Mouse (Mus musculus): Measurements from ENCODE around the gene Tln1. TPM values are rescaled to one million over a fixed set of nuclear protein-coding genes. Genes with fewer than 3 reads are reported as not detected.
"Not testable (repeated sequence)": the region's sequence is repeated elsewhere in the genome, so short reads cannot be mapped to it uniquely, and the experiment has no call there.

Tln1 gene
- total RNA-seq, 2 experiments from 2014 or later = 147 to 167 TPM

DNA sequence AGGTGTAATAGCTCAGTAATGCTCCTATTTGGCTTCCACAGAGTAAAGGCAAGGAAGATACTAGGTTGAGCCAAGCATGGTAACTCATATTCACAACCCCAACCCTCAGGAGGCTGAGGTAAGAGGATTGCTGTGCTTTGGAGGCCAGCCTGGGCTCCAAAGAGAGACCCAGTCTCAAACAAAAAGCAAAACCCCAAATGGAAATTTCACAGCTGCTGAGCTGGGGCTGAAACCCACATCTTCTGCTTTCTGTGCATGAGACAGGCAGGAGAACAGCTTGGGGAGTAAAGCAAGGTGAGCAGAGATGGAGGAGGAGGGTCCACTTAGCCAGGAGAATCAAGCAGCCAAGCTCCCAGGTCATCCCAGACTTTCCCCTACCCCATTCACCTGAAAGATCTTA lies 8.6 kb downstream of the Tln1 start:
- intact Hi-C loops (cut with DNase I) = loop anchor here (2.0 kb wide), 1 partner anchor 17 kb away; no protein-coding TSS in a partner anchor
- no peak for DNase-seq

DNA sequence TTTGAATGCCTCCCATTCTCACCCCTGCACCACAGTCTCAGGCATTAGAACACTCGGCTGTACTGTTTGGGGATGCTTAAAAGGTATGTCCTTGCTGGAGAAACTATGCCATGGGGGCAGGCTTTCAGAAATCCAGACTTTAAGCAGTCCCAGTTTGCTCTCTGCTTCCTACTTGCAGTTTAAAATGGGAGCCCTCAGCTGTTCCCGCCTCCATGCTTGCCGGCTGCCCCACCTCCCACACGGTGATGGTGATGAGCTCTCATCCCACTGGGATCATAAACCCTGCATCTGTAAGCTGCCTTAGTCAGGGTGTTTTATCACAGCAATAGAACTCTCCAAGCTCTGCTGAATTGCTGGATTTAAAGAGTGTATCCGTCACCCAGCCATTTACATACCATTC lies 10.1 kb downstream of the Tln1 start:
- intact Hi-C loops (cut with DNase I) = loop anchor here (2.0 kb wide), 1 partner anchor 16 kb away; no protein-coding TSS in a partner anchor
- no peak for DNase-seq

DNA sequence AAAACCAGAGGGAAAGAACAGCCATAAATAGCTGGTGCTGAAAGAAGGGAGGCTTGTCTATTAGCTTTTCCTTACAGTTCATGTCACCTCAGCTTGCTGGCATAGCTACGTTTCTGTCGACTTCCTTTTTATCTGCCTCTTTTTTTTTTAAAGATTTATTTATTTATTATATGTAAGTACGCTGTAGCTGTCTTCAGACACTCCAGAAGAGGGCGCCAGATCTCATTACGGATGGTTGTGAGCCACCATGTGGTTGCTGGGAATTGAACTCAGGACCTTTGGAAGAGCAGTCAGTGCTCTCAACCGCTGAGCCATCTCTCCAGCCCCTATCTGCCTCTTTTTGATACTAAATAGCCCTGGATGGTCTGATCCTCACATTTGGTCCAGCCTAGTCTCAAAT lies 10.6 kb downstream of the Tln1 start:
- DNase-seq = not testable (repeated sequence)
- intact Hi-C loops (cut with DNase I) = loop anchor here (2.0 kb wide), 1 partner anchor 15 kb away; no protein-coding TSS in a partner anchor

DNA sequence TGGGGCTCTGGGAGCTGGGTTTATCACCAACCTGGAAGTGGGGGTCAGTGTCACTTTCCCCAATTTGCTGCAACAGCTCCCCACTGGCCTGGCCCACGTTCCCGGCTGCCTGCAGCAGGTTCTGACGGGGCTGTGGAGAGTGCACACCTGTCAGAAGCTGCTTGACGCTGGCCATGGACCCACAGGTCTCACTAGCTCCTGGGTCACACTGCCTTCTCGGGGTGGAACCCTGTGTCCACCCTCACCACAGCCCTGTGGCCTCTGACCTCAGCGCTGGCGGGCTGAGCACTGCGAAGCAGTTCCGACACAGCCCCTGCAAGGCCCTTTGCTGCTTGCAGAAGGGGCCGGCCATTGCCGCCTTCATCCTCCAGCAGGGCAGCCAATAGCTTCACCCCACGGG lies 13.4 kb downstream of the Tln1 start:
- intact Hi-C loops (cut with DNase I) = no loop called here
- no peak for DNase-seq

DNA sequence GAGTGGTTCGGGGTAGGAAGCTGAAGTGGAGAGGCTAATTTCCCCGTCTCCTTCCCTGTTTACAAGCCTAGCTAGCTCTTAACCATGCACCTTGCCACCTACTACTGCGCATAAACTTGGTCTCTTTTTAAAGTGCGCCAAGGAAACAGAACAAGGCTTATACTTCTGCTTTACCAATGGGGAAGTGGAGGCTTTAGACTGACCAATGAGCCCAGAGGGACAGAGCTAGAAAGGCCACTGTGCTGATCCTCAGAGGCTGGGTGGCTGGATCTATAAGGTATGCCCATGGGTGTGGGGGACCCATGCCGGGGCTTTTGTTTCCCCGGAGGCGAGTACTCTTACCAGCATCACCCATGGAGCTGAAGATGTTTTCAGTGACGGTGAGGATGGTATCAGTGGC lies 15.3 kb downstream of the Tln1 start:
- no peak for DNase-seq
- intact Hi-C loops (cut with DNase I) = no loop called here

DNA sequence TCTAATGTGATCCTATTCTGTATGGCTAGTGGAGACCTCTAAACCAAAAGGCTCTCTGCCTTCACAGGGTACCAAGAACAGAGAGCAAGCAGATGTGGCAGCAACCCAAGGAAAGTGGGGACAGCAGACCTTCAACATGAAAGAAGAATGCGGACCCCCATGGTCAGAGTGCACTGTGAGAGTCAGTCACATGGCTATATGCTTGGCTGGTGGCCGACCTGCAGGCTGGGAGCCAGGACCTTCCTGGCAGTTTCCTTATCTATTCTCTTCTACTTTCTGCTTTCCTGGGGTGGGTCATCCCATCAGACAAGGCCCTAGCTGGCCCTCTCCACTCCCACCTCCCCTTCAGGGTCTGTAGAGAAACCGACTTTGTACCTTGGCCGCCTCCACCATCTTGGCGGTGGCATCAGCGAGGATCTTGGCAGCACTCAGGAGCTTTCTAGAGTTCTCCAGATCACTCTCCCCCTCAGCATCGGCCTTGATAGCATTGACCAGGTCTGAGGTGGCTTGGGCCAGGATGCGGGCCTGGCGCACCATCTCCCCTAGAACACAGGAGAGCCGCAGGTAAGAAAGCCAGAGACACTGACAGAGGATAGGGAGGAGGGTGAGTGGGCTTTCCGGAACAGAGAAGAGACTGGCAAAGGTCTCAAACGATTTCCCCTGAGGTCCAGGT lies 16.0 kb downstream of the Tln1 start:
- DNase-seq = peak; percentile 34 to 39
- intact Hi-C loops (cut with DNase I) = no loop called here

DNA sequence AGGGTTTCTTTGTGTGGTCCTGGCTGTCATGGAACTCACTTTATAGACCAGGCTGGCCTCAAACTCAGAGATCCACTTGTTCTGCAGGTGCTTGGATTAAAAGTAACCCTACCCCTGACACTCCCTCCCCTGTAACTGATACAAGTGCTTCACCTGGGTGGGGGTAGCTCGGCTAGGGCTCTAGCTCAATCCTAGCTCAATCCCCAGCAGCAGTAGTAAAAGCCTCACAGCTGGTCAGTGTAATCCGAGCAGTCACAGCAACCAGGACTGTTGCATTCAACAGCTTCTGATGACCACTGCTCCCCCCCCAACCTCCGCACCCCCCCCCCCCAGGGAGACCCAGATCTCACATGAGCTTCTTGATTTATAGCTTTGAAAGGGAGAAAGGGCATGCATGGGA lies 20.4 kb downstream of the Tln1 start:
- DNase-seq = no peak
- intact Hi-C loops (cut with DNase I) = no loop called here

DNA sequence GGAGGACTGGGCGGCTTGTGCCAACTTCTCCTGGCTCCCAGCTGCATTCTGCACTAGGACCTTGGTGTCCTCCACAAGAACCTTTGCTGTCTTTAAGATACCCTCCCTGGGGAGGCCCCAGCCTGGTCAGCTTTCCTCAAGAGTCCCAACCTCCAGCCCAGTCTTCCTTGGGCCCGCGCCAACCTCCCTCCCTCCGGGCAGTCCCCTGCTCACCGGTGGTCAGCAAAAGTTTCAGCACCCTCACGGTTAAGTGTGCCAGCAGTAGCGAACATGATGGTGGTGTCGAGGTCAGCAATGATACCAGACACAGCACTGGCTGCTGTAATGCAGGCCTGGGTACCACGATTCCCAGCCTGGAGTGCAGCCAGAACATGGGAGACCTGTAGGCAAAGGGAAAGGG lies 26.5 kb downstream of the Tln1 start:
- intact Hi-C loops (cut with DNase I) = loop anchor here (2.0 kb wide), 1 partner anchor 17 kb away; no protein-coding TSS in a partner anchor
- DNase-seq = no peak

DNA sequence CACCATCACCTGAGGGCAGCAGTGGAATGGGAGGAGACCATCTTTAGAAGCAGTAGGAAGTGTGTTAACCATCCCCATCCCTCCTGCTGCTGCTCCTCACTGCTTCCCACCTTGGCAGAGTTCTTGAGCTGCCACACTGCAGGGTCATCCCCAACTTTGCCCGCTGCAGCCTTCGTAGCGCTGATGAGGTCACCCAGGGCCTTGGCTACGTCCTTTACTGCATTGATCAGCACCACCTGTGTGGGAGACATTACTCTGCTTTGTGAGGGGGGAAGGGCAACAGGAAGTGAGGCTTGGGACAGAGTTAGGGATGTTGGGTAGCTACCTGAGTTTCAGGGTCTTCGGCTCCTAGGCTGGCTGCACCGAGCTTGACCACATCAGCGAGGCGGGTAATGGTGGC lies 26.9 kb downstream of the Tln1 start:
- intact Hi-C loops (cut with DNase I) = loop anchor here (2.0 kb wide), 1 partner anchor 17 kb away; no protein-coding TSS in a partner anchor
- DNase-seq = no peak

DNA sequence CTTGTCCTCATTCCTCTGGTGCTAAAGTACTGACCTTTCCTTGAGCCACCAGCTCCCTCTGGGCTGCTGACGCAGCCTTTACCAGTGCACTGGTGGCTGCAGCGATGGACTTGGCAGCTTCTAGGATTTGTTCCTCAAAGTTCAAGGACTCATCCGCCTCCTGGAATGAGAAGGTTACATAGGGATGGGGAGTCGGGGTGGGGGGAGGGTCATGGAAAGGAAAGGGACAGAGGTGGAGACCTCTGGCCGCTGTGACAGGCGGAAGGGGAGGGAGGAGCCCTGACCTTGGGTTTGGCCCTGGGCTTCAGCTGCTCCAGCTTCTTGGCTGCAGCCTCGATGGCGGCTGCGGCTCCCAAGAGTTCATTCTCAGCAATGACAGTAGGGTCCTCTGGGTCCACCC lies 29.2 kb downstream of the Tln1 start:
- DNase-seq = no peak
- intact Hi-C loops (cut with DNase I) = loop anchor here (2.0 kb wide), 1 partner anchor 28 kb away; no protein-coding TSS in a partner anchor

DNA sequence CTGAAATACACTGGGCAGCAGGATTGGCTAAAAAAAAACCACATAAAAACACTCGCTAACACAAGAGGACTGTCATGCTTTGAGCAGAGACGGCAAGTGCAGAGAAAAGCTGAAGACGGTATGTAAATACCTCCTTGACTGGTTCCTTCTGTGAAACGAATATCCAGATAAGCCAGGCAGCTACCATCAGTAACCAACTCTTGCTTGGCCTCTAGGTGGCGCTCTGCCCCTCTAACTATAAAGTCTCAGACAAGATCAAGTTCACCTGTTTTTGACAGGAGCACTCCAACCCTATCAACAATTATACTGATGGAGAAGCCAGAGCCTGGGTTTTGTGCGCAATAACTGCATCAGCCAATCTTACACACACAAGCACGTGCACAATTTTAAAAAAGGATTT lies 31.9 kb downstream of the Tln1 start:
- DNase-seq = peak; percentile 73 to 83
- intact Hi-C loops (cut with DNase I) = no loop called here

DNA sequence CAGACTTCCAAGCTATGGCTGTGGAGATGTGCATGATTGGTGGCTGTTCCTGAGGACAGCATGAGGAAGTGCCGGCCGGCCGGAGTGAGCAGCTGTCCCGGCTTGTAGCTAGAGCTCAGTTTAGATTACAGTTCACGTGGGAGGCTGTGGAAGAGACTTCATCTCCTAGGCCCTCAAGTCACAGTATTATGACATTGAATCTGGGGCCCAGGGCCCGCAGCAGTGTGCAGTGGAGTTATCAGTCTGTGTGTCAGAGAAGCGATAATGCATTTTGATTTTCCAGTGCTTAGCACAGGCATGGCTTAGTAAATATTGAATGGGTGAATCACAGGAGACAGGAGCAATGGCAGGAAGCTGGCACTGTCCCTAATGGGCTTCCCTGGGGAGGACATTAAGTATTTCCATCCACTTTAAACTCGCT lies 32.4 kb downstream of the Tln1 start:
- intact Hi-C loops (cut with DNase I) = no loop called here
- DNase-seq = peak; percentile 38 to 42

DNA sequence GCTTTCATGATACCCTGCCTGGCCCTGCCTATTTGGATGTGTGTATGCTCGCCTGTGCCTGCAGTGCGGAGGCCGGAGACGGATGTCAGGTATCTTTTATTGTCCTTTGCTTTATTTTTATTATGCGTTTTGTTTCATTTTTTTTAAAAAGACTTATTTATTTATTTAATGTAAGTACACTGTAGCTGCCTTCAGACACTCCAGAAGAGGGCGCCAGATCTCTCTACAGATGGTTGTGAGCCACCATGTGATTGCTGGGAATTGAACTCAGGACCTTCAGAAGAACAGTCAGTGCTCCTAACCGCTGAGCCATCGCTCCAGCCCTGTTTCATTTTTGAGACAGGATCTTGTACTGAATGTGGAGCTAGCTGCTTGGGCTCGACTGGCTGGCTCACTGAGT lies 34.0 kb downstream of the Tln1 start:
- DNase-seq = peak in 1 of 2 experiments; percentile 35
- intact Hi-C loops (cut with DNase I) = no loop called here

DNA sequence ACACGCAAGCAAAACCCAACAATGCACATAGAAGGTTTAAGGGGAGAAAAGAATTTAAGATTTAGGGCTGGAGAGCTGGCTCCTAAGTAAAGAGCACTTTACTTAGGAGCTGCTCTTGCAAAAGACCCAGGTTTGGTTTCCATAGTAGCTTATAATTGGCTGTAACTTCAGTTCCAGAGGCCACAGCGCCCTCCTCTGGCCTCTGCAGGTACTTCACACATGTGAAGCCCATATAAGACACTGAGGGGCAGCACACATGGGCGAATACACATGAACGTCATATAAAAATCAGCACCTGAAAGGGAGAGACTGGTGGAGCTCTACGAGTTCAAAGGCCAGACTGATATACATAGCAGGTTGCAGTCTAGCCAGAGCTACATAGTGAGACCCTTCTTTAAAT lies 34.6 kb downstream of the Tln1 start:
- no peak for DNase-seq
- intact Hi-C loops (cut with DNase I) = no loop called here

DNA sequence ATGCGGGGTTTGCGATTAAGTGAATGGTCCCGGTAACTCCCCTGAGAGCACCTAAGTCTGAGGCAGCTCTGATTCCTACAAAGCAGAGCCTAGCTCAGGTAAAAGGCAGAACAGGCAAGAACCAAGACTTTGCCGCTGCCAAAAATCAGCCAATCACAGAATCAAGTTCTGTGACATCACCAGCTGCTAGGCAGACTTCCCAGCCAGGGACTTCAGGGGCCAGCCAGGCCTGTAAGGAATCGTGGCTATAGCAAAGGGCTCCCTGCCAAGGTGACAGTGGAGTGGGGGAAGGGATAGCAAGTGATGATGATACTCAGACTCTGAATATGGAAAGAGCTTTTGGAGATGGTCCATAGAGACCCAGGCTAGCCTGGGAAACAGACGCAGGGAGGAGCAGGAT lies 42.5 kb downstream of the Tln1 start:
- intact Hi-C loops (cut with DNase I) = no loop called here
- peak; percentile 94 to 97 for DNase-seq

DNA sequence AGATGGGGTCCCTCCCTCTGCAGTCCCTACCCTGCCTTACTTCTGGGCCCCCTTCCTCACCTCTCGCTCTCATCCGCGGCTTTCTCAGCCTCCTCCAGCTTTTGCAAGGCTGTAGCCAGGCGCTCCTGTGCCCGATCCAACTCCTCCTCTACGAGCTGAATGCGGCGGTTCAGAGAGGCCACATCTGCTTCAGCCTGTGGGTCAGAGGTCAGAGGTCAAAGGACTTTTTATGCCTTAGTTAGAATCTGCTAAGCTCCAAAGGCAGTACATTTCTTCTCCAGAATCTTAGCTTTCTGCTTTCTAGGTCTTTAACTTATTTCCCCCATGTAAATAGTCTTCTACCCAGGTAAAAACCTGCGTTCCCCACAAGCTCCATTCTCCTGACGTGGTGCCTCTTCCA lies 42.9 kb downstream of the Tln1 start:
- intact Hi-C loops (cut with DNase I) = no loop called here
- DNase-seq = no peak

DNA sequence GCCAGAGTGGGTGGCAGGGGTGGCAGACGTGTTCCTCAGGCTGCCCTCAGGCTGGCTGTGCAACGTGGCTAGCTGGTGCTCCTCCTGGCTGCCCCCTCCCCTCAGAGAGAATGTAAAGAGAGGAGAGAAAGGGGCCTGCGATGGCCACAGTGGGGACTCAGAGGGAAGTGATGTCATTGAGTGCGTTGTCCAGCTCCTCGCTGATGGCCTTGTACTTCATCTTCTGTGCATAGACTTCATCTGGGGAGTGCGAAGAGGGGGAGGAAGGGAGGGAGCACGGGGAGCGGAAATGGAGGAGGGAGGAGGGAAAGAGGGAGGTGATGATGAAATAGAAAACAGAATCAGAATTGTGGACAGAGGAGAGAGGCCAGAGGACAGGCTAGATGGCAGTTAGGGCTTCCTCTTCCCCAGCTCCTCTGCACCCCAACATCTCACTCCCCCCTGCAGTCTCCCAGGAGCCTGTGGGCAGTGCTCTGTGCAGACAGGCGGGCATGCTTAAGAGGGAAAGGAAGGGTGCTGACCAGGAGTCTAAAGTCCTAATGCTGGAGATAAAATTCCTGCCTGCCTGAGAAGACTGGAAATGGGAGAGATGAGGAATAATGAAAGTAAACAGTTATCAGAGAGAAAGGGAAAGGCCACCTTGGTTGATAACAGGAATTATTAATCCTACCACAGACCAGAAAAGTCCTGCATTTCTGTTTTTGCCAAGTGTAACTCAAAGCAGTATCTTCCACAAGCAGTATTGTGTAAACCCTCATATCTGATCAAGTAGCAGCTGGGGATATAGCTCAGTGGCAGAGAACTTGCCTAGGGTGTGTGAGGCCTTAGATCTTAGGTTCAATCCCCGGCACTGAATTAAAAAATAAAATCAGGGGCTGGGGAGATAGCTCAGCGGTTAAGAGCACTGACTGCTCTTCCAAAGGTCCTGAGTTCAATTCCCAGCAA lies 46.5 kb downstream of the Tln1 start:
- intact Hi-C loops (cut with DNase I) = no loop called here
- no peak for DNase-seq

DNA sequence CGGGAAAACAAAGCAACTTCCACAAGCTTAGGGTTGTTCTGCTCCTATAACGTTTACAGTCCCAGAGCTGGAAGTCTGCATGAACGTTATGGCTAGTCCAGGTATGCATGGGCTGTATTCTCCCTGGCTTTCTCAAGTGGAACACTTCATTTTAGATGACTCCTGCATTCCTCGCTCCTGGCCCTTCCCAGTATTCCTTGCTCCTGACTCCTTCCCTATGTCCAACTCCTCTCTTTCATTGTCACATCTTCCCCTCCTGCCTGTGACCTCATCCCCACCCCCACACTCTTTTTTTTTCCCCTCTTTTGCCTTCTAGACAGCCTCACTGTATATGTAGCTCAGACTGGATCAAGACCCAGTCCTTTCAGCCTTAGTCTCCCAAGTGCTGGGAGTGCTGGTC lies 48.7 kb downstream of the Tln1 start:
- intact Hi-C loops (cut with DNase I) = no loop called here
- DNase-seq = no peak

DNA sequence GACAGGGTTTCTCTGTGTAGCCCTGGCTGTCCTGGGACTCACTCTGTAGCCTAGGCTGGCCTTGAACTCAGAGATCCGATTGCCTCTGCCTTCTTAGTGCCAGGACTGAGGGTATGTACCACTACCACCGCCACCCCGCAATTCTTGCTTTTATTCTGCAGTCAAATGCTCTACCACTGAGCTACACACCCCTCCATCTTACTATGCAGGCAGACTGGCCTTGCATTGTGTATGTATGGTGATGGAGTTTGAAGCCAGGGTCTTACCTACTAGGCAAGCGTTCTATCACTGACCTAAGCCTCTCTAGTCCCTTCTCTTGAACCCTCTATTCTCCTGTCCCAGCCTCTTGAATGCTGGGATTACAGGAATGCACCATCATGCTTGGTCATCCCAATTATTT lies 49.2 kb downstream of the Tln1 start:
- intact Hi-C loops (cut with DNase I) = no loop called here
- no peak for DNase-seq

DNA sequence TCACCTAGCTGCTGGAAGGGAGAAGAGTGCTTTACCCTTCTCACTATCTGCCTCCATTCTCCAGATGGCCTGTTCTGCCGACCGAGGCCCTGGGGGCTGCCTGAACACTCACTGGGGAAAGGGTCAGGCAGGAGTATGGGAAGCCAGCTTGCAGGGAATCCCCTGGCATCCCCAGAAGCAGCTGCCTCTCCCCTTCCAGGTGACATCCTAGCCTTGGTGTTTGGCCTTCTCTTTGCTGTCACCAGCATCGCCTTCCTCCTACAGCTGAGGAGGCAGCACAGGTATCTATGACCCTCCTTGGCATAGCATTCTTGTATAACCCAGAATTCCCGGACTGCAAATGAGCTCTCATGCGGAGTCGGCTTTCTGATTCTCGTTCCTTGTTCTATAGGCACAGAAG lies 49.8 kb downstream of the Tln1 start:
- DNase-seq = no peak
- intact Hi-C loops (cut with DNase I) = no loop called here

DNA sequence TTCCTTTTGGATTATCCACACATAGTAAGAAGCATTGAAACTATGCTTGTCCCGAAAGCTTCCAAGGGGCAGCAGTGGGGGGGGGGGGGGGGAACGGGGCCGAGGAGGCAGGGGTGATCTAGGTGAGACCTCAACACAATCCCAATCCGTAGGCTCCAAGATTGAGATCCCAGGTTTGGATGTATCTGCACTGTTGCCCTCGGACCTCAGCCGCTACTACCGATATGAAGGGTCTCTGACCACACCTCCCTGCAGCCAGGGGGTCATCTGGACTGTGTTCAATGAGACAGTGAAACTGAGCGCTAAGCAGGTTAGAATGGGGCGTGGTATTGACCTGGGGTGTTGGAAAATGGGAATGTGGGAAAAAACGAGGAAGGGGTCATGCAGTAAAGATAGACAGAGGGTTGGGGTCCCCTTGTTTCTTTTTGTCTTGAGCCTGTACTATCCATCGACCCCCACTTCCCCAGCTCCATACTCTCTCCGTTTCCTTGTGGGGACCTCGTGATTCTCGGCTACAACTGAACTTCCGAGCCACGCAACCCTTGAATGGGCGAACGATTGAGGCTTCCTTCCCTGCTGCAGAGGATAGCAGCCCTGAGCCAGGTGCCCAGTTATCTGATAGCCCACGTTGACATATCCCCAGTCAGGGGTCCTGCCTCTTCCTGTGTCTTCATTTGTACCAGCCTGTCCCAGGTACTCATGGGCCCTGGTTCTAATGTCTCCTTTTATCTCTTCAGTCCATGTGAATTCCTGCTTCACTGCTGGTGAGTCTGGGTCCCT lies 50.6 kb downstream of the Tln1 start:
- intact Hi-C loops (cut with DNase I) = no loop called here
- no peak for DNase-seq

Measured in heart, postnatal 10 days (tissue).